Mouse (Mus musculus): ENCODE measurements at regions not wholly inside any gene's neighbourhood (a gene's known extent, or its start where the extent isn't known, plus 50 kb on each side); places are given as distances from the start of the nearest gene placed in this dataset.
"Not testable (repeated sequence)": the region's sequence is repeated elsewhere in the genome, so short reads cannot be mapped to it uniquely, and the experiment has no call there.

DNA sequence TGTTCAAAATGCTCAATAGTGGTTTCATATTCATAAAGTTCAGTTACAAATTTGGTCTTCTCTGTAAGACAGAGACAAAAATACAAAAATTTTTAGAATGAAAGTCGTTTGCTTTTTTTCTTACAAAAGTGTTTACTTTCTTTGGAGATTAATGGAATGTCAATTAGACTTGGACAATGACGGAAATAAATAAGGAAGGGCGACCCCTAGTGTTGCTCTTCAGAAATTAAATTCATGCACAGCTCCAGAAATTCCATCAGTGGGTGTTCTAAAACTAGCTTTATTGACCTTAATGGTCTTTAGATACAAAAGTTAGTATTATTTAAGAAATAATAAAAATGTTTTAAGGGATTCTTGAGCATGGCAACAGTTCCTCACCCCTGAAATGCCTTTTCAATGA lies 141.8 kb upstream of the Lama2 start:
- ATAC-seq (ENCODE audit: insufficient number of reproducible peaks, low FRiP score): no peak
- 4% methylated on average over 3 of the region's 3 CpGs for WGBS
- Histone ChIP-seq H3K4me1 (replicated peaks) (no peaks in the 10 kb centered on the region), H3K4me2 (no peak overlapping the region), H3K9me3 (replicated peaks) (0 out of 2 replicates have a peak, but pooled peaks cover 3% of the 10 kb centered on the region), H3K9ac (no peak overlapping the region), H3K36me3 (no peaks in the 10 kb centered on the region), H3K27ac (ENCODE audit: poor library complexity, severe bottlenecking) (no peak overlapping the region), H3K4me3 (no peak overlapping the region), H3K27me3 (replicated peaks) (no peaks in the 10 kb centered on the region)

- H3K27ac ChIP-seq (ENCODE audit: poor library complexity, severe bottlenecking): no peak overlapping the region
- H3K4me2 ChIP-seq: no peak overlapping the region
- H3K4me3 ChIP-seq: no peak overlapping the region
- H3K27me3 ChIP-seq (replicated peaks): no peaks in the 10 kb centered on the region
- no peaks in the 10 kb centered on the region for H3K9me3 ChIP-seq (replicated peaks)
- no peaks in the 10 kb centered on the region for H3K36me3 ChIP-seq
- H3K9ac ChIP-seq: no peak overlapping the region
- 31% methylated on average over 1 of the region's 1 CpGs for WGBS
- no peak for ATAC-seq (ENCODE audit: insufficient number of reproducible peaks, low FRiP score)
- no peaks in the 10 kb centered on the region for H3K4me1 ChIP-seq (replicated peaks)
Observed at GRCm38 (mm10) chr10:27802368-27802767, 182.8 kb upstream of the Lama2 start.

- no peak overlapping the region for H3K4me2 ChIP-seq
- H3K4me1 ChIP-seq (replicated peaks): no peaks in the 10 kb centered on the region
- no peak overlapping the region for H3K4me3 ChIP-seq
- ATAC-seq (ENCODE audit: insufficient number of reproducible peaks, low FRiP score): no peak
- H3K36me3 ChIP-seq: no peaks in the 10 kb centered on the region
- no peaks in the 10 kb centered on the region for H3K27me3 ChIP-seq (replicated peaks)
- WGBS: 58% methylated on average over 2 of the region's 2 CpGs
- no peaks in the 10 kb centered on the region for H3K9me3 ChIP-seq (replicated peaks)
- no peak overlapping the region for H3K9ac ChIP-seq
- H3K27ac ChIP-seq (ENCODE audit: poor library complexity, severe bottlenecking): no peak overlapping the region
Observed at GRCm38 (mm10) chr10:27809539-27809938, 190.0 kb upstream of the Lama2 start.

- not testable (repeated sequence) for H3K4me1 ChIP-seq (replicated peaks); H3K36me3 ChIP-seq; H3K4me3 ChIP-seq; H3K4me2 ChIP-seq; ATAC-seq (ENCODE audit: insufficient number of reproducible peaks, low FRiP score); H3K27me3 ChIP-seq (replicated peaks); H3K27ac ChIP-seq (ENCODE audit: poor library complexity, severe bottlenecking); H3K9ac ChIP-seq; H3K9me3 ChIP-seq (replicated peaks)
- 93% methylated on average over 9 of the region's 9 CpGs for WGBS
Observed at GRCm38 (mm10) chr10:27825671-27826070, 206.1 kb upstream of the Lama2 start.

DNA sequence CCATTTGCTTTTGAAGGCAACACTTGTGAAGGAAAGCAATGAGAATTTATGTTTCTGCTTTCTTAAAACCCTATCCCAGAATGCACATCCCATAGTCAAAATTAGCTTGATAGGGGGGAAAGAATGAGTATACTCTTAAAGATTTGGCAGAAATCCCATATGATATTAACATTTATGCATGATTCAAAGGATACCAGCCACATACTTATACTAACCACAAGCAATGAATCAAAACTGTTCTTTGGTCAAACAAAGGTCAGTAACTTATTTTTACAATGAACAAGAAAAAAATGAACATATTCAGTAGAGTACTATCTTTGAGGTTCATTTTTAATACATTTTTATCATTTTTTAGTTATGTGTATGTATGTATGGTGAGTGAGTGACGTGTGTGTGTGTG lies 208.8 kb upstream of the Lama2 start:
- H3K4me2 ChIP-seq: no peak overlapping the region
- H3K36me3 ChIP-seq: no peaks in the 10 kb centered on the region
- no peak for ATAC-seq (ENCODE audit: insufficient number of reproducible peaks, low FRiP score)
- no peaks in the 10 kb centered on the region for H3K27me3 ChIP-seq (replicated peaks)
- no peaks in the 10 kb centered on the region for H3K4me1 ChIP-seq (replicated peaks)
- H3K4me3 ChIP-seq: no peak overlapping the region
- H3K9ac ChIP-seq: no peak overlapping the region
- no peaks in the 10 kb centered on the region for H3K9me3 ChIP-seq (replicated peaks)
- no peak overlapping the region for H3K27ac ChIP-seq (ENCODE audit: poor library complexity, severe bottlenecking)
- WGBS: 77% methylated on average over 1 of the region's 1 CpGs

GRCm38 (mm10) chr10:27838666-27839065 lies 219.1 kb upstream of the Lama2 start:
- no peak for ATAC-seq (ENCODE audit: insufficient number of reproducible peaks, low FRiP score)
- H3K27ac ChIP-seq (ENCODE audit: poor library complexity, severe bottlenecking): no peak overlapping the region
- no peaks in the 10 kb centered on the region for H3K27me3 ChIP-seq (replicated peaks)
- H3K9me3 ChIP-seq (replicated peaks): no peaks in the 10 kb centered on the region
- WGBS: 84% methylated on average over 1 of the region's 1 CpGs
- H3K4me2 ChIP-seq: no peak overlapping the region
- H3K4me3 ChIP-seq: no peak overlapping the region
- H3K36me3 ChIP-seq: no peaks in the 10 kb centered on the region
- H3K4me1 ChIP-seq (replicated peaks): no peaks in the 10 kb centered on the region
- H3K9ac ChIP-seq: no peak overlapping the region

DNA sequence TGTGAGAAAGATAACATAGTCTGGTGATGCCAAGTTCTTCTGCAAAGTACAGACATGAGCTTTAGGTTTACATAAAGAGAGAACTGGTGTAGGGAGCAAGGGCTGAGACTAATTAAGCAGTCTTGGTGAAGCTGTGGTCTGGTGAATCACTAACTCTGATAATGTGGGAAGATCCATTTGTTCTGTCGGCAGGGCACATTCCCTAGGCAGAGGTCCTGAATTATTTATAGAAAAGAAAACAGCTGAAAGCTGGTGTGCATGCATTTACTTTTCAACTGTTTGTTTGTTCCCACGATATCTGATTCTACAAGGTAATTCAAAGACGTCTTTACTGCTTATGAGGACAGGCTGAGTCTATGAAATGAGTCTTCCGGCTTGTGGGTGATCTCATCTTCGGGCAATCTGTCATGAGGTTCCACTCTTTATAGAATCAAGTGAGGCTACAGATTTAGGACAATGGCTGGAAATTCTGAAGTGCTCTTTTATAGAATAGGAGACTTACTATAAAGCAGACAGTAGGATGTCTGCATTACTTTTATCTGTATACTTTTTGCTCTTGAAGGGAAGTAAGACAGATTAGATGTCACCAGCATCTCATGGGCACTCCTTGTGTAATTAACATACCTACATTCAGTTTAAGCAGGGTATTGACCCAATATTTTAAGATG lies 221.6 kb upstream of the Lama2 start:
- no peak overlapping the region for H3K4me2 ChIP-seq
- H3K27ac ChIP-seq (ENCODE audit: poor library complexity, severe bottlenecking): no peak overlapping the region
- H3K27me3 ChIP-seq (replicated peaks): no peaks in the 10 kb centered on the region
- H3K9ac ChIP-seq: no peak overlapping the region
- ATAC-seq (ENCODE audit: insufficient number of reproducible peaks, low FRiP score): no peak
- WGBS: 65% methylated on average over 5 of the region's 5 CpGs
- H3K9me3 ChIP-seq (replicated peaks): no peaks in the 10 kb centered on the region
- H3K4me1 ChIP-seq (replicated peaks): no peaks in the 10 kb centered on the region
- H3K4me3 ChIP-seq: no peak overlapping the region
- H3K36me3 ChIP-seq: no peaks in the 10 kb centered on the region

DNA sequence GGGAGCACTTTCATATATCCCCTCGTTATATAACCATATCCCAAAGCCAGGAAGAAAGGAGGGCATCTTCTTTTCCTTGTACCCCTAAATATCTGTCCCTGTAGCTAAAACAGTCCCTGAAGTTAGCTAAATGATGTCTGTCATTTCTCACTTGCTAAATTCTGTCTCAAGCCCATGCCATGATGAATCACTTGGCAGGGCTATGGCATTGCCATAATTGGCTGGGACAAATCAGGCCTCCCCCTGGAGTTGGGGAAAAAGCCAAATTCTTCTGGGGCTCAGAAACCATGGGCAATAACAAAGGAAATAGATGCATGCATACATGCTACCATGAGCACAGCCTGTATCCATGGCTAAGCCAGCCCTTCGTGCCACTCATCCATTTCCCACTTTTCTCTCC lies 223.5 kb upstream of the Lama2 start:
- Histone ChIP-seq H3K4me1 (replicated peaks) (no peaks in the 10 kb centered on the region), H3K9ac (no peak overlapping the region), H3K27ac (ENCODE audit: poor library complexity, severe bottlenecking) (no peak overlapping the region), H3K36me3 (no peaks in the 10 kb centered on the region), H3K4me3 (no peak overlapping the region), H3K4me2 (no peak overlapping the region), H3K27me3 (replicated peaks) (no peaks in the 10 kb centered on the region), H3K9me3 (replicated peaks) (no peaks in the 10 kb centered on the region)
- WGBS: 71% methylated on average over 2 of the region's 2 CpGs
- no peak for ATAC-seq (ENCODE audit: insufficient number of reproducible peaks, low FRiP score)

DNA sequence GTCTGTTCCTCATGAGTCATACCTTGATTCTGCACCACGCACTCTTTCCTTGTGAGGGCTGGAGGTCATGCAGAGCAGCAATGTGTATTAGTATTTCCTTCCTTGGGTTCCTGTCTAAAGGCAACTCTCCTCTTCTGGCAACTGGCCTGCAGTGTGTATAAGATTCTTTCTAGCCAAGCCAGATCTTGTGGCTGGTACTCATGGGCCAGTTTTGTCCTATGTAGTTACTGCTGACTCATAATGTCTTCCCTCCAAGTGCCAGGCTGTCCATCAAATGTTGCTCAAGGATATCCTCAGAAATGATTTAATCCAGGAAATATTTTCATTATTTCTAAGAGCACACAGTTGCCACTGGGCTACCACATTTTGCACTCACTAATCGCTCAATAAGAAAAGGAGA lies 211.0 kb upstream of the Ptprk start:
- H3K4me1 ChIP-seq (replicated peaks): no peaks in the 10 kb centered on the region
- no peak overlapping the region for H3K4me3 ChIP-seq
- ATAC-seq (ENCODE audit: insufficient number of reproducible peaks, low FRiP score): no peak
- 67% methylated on average over 2 of the region's 2 CpGs for WGBS
- no peak overlapping the region for H3K9ac ChIP-seq
- no peak overlapping the region for H3K4me2 ChIP-seq
- H3K36me3 ChIP-seq: no peaks in the 10 kb centered on the region
- H3K27ac ChIP-seq (ENCODE audit: poor library complexity, severe bottlenecking): no peak overlapping the region
- peaks cover 4% of the 10 kb centered on the region; the same call in 1 of the 2 replicates for H3K9me3 ChIP-seq (replicated peaks)
- H3K27me3 ChIP-seq (replicated peaks): no peaks in the 10 kb centered on the region

GRCm38 (mm10) chr10:27880867-27881266 lies 193.8 kb upstream of the Ptprk start:
- 51% methylated on average over 1 of the region's 1 CpGs for WGBS
- ATAC-seq (ENCODE audit: insufficient number of reproducible peaks, low FRiP score): no peak

DNA sequence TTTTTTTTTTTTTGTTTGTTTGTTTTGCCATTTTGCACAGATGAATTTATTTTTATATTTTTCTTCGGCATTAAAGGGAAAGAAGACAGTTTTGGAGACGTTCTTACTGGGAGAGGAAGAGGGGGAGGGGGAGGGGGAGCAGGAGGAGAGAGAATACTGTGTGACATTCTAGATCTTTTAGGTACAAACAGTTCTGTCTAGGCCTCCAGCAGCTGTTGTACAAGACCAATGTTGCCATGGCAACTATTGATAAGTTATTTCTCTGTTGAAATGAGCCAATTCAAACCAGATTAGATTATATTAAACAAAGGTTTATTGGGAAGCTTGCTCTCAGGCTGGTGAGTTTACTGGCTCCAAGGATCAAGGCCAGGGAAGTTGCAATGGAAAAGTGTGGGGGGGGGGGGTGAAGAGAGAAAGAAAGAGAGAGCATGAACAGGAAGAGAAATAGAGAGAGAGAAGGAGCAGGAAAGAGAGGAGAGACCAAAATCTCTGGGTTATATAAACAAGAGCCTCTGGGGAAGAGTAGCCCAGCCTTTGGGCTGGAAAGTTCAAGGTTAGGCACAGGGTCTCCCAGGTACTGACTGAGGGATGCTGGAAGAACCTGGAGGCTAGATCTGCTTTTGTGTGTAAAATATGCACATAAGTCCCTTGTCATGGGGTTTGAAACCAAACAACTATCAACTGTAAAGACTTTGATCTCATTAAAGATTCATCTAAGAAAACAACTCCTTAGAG lies 182.7 kb upstream of the Ptprk start:
- Histone ChIP-seq H3K4me1 (replicated peaks) (no peaks in the 10 kb centered on the region), H3K9ac (no peak overlapping the region), H3K27ac (ENCODE audit: poor library complexity, severe bottlenecking) (no peak overlapping the region), H3K4me2 (no peak overlapping the region), H3K9me3 (replicated peaks) (peaks cover 5% of the 10 kb centered on the region), H3K27me3 (replicated peaks) (no peaks in the 10 kb centered on the region), H3K36me3 (no peaks in the 10 kb centered on the region), H3K4me3 (no peak overlapping the region)
- WGBS: 33% methylated on average over 2 of the region's 2 CpGs
- ATAC-seq (ENCODE audit: insufficient number of reproducible peaks, low FRiP score): no peak

More at GRCm38 (mm10) chr10:27880867-27881266, 193.8 kb upstream of the Ptprk start:
- peaks cover 3% of the 10 kb centered on the region for H3K4me1 ChIP-seq (replicated peaks)
- no peaks in the 10 kb centered on the region for H3K27me3 ChIP-seq (replicated peaks)
- no peak overlapping the region for H3K4me2 ChIP-seq
- H3K9me3 ChIP-seq (replicated peaks): no peaks in the 10 kb centered on the region
- no peak overlapping the region for H3K4me3 ChIP-seq
- H3K27ac ChIP-seq (ENCODE audit: poor library complexity, severe bottlenecking): no peak overlapping the region
- H3K9ac ChIP-seq: no peak overlapping the region
- H3K36me3 ChIP-seq: no peaks in the 10 kb centered on the region

Measured in heart, embryonic 12.5 days (tissue).